Mouse (Mus musculus) natural killer cell, adult 2 months (primary cell): ENCODE results near the gene Tssc4.

Experiments
- DNase-seq, 2 experiments: peaks; one replicate each; pipeline ENCODE4 v3.0.0; 2022; ENCODE audit warnings: low spot score in 2 of 2

Gene Tssc4

DNA sequence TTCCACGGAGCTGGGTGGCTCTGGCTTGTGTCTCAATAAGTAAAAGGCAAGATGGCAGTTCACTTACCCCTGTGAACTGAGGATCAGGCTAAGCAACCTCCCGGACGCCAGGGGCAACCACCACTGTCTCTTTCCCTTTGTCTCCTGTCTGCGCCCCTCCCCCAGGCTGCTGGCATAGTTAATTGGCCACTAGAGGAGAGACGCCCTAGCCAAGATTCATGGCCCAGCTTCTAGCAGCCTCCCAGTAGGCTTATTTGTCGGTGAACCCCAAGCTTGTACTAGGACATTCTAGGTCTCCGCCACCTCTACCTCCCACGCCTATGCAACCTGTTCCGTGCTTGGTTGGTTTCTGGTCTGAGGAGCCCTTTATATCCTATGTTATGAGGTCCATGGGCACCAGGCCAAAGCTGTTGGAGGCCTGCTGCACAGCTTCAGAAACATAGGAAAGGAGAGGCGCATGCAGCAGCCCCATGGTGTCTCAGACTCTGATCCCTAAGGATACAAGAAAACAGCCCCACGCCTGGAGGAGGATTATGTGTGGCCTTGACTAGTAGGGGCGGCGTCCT is 650 bp upstream of the Tssc4 start:
- DNase-seq = no peak

- no peak for DNase-seq
Observed at GRCm38 (mm10) chr7:143069751-143070400, 827 bp downstream of the Tssc4 start.

DNA sequence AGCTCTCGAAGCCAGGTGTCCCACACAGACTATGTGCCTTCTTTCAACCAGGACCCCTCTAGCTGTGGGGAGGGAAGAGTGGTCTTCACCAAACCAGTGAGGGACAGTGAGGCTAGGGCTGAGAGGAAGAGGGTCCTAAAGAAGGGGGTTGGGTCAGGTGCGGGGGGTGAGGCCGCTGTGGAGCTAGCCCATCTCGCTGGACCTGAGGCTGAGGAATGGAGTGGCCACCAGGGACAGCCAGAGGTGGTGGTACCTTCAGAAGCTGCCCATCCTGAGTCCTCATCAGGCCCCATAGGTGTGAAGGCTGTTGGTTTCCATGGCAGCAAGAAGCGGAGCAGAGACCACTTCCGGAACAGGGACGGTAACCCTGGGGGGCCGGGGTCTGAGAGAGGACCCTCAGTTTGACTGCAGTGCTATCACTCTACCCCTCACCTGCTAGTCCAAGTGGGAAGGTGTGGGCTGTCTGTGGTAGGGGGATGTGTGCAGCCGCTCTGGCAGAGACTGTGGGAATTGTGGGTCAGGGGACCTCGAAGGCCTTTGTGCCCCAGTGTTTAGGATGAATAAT is 1.5 kb downstream of the Tssc4 start:
- no peak for DNase-seq

DNA sequence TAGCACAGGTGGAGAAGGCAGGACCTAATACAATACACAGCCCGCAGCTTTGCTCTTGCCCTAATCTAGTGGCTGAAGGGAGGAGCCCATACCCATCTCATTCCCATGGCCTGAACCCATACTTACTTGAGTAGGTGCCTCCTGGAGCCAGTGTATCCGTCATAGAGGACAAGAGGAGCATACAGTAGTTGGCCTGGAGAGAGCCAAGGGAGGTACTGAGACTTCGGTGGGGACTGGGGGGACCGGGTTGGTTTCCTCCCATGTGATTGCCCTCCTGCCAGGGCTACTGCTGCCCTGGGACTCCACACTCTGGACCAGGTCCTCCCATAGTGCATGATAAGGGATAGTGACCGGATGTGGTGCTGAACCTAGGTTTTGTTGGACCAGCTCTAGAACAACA is 3.6 kb downstream of the Tssc4 start:
- no peak for DNase-seq

- peak; percentile 37 to 49 for DNase-seq
Observed at GRCm38 (mm10) chr7:143073086-143073485, 4.0 kb downstream of the Tssc4 start.

DNA sequence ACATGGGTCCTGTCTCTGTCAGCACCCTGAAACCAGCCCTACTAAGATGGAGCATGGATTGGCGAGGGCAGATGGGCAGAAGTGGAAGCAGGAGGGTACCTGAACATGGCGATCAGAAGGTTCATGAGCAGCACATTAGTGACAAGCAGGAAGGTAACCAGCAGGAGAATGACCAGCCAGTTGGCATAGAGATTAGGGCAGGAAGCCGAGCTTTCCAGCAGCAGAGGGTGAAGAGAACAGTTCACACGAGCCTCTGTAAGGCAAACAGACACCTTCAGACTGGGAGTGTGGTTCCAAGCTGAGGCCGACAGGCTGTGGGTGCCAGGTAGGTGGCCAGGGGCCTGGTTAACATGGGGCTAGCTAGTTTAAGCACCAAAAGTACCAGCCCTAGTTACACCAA is 6.3 kb downstream of the Tssc4 start:
- no peak for DNase-seq

DNA sequence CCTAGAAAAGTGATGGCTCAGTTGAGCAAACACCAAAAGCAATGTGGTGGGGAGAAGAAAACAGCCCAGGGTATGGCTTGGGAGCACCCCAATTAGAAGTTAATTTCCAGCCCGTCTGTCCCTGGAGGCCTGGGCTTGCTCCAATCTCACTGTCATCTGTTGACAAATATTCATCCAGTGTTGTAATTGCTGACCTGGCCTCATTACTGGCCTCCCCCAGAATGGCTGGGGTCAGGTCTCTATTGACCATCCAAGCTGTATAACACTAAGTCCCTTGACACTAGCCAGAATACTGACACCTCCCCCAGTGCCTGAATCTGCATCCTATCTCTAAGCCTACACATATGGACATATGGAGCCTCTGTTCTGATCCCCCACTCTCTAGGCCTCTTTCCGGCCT is 8.3 kb downstream of the Tssc4 start:
- no peak for DNase-seq

DNA sequence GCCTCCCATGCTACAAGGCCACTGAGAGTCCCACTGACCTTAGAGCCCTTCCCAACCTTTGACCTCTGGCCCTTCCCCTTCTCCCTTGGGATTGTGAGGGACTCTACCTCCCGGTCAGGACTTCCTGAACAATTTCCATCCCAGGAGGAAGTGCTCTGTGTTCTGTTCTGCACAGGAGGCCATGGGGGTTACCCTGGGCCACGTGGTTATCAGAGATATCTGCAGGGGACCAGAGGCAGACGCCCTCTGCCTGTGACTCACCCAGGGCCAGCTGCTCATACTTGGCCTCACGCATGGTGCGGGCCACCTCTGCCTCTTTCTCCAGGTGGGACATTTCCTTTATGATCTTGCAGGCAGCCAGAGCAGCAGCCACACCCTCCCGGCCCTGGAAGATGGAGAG is 13.0 kb downstream of the Tssc4 start:
- no peak for DNase-seq

DNA sequence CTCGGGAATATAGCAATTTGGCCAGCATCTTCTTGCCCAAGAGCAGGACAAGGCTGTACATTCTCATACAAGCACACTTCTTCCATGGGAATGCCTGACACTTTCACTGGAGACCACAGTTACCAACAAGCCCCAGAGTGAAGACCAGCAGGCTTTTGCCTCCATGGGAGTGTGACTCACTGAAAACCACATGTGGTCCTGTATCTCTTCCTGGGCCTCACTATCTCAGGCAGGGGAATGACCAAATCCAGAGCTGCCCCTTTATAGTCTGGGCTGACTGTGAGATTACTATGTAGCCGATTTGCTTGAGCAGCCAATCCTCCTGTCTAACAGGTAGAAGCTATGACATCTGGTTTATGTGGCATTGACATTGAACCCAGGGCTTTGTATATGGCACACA is 14.7 kb downstream of the Tssc4 start:
- DNase-seq = no peak

GRCm38 (mm10) chr7:143086366-143086765 is 17.3 kb downstream of the Tssc4 start:
- DNase-seq = peak; percentile 54 to 67

DNA sequence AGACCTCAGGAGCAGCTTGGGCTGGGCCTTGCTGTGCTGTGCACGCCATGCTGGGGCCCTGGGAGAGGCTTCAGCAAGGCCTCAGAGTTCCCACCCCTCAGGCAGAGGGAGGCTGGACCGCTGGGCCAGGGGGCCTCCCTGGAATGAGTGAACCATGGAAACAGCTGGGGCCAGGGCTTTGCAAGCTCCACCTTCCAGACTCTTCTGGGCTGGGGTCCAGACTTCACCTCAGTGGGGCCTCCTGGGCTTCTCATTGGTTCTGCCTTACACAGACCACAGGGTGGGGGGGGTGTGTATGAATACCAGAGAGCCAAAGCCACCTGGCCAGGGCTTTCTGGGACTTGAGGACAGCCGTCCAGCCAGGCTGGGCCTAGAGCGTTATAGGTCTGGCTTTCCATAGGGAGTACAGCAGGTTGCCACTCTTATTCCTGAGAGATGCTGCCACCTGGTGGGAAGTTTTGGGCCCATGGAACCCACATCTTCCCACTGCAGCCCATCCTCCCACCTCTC is 18.1 kb downstream of the Tssc4 start:
- no peak for DNase-seq

DNA sequence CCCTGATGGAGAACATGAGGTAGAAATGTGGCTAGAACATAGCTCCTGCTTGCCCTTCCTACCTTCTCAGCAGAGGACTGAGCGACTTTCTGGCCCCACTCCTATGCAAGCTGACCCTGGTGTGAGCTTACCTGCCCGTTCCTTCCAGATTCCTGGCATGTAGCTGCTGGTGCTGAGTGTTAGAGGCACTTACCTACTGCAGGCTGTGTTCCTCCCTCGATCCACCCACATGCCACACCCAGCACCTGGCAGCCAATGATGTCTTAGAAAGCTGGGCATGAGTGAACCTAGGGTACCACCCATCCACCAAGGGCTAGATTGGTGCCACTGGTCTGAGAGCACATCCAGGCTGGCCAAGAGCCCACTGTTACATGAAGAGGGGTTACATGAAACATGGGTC is 24.8 kb downstream of the Tssc4 start:
- DNase-seq = no peak

DNA sequence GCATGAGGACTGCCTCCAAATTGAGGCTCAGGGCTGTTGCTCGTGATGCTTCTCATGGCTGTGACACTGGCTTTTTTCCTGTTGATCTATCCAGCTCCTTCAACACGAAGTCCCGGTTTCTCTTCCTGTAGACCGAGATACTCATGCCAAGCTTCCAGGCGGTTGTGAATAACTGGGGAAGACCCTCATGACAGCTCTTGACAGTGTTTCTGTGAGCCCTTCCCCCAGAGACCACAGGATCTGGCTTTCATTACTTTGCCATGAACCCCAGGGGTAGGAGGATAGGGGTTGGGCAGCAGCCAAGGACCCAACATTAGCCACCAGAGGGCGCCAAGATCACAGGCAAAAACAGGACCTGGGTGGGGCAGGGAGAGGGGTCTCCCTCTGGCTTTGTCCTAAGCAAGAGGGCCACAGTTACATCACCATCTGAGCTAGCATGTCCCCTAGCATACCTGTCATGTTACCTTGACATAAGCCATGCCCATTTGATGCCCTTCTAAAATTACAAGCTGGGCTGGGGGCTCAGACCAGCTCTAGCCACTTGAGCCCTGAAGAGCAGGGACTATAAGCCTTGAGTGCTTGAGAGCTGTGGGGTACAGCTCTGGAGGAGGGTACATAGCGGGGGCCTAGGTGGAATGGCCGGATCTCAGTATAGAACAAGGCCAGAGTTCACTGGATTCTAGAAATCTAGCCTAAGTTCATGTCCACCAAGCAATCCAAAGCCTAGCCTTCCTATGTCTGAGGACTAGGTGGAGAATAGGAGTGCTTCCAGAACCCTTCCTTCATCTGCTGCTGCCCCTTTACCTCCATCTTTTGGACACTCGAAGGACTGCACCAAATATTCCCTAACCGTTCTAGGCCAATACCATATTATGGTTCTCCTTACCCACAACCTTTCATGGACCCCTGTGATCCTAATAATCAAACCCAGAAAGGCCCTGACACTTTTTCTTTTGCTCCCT is 25.8 kb downstream of the Tssc4 start, which contains the start of gene Trpm5:
Gene Trpm5, minus strand, starts transcription at position 51 of the 962 bp plus-strand sequence.
- peak in 1 of 2 experiments; percentile 30 for DNase-seq

DNA sequence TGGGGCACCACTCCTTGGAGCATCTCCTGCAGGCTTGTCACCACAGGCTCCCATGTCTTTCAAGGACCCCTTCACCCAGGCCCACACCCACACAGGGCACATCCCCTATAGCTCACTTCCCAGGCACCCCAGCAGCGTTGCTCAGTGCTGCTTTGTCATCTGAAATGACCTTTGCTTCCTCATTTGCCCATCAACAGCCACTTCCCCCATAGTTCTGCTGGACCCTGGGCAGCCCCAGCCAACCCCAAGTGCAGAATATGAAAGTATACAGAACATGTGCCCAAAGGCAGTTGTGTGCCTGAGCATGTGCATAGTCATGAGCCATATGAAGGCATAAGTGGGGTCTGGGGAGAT is 26.5 kb downstream of the Tssc4 start:
- no peak for DNase-seq

GRCm38 (mm10) chr7:143100759-143101158 is 31.7 kb downstream of the Tssc4 start:
- DNase-seq = no peak

DNA sequence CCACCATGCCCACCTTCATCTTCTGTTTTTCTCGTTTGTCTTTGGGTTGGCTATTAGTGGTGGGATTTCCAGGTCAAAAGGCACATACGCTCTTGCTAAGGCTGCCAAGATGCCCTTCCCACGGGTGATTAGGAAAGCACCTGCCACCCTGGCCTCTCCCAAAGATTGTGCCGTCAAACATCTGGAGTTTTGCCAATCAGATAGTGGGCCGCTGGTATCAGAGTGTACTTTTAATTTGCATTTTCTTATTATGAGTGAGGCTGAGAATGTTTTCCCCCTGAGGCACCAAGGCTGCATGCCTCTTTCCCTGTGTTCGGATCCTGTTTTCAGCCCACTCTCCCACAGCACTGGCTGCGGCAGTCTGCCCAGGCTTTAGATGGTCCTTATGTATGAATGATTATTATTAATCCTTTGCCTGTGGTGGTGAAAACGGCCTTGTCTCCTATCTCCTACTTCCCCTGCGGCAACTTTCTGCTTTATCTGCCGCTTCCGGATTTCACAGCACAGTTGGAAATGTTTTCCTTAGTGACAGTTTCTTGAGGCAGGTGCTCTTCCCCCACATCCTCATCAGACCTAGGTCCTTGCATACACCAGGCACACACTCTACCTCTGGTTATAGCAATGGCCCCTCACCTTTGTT is 36.3 kb downstream of the Tssc4 start:
- DNase-seq = no peak

- no peak for DNase-seq
Observed at GRCm38 (mm10) chr7:143106062-143106461, 37.0 kb downstream of the Tssc4 start, which contains the start of gene Kcnq1. TSS of gene Kcnq1 (plus strand) at chr7:143106362.

DNA sequence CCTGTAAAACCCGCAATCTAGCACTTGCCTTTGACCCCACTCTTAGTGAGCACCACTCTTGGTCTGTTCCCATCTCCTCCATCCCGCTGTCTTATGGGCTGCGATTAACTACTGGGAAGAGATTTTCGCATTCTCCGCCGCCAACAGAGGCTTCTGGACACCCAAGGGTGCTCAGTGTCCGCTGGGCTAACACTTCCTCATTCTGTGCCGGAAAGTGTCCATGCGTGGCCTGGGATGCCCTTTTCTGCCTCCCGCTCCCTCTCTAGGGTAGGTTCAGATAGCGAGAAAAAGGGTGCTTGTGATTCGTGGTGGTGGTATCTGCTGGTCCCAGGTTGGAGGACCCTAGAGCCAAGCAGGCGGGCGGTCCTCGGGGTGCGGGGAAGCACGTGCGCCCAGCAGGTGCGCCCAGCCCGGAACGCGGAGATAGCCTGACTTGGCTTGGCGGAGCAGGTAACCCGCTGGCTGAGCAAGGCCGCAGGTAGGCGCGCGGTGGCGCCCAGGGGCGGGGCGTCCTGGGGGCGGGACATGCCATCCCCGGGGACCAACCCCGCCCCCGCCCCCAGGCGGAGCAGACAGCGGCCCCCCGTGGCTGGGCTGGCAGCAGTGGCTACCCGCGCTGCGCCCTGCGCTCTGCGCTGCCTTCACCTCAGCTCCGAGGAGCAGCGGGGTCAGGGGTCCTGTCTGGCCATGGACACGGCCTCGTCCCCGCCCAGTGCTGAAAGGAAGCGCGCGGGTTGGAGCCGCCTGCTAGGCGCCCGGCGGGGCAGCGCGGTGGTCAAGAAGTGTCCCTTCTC is 37.8 kb downstream of the Tssc4 start:
- DNase-seq = no peak

DNA sequence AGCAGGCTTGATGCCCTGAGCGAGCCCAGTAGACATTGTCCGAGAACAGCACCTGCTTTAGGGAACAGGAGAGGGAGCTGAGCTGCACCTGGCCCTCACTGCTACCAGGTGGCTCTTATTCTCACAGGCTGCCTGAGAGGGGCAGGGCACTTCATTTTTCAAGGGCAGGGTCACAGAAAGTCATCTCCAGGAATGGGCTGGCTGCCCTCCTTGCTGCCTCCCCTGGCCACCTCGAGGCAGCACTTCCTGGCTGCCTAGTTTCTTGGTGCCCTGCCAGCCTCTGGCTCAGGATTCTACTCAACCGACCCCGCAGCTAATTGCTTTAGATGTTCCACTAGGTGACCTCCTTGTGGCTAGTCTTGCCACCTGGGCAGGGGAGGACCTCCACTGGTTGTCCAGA is 39.2 kb downstream of the Tssc4 start:
- no peak for DNase-seq

- DNase-seq = no peak
Observed at GRCm38 (mm10) chr7:143108996-143109660, 40.1 kb downstream of the Tssc4 start.
